Mouse (Mus musculus): ENCODE measurements around the gene Pip4k2b. TPM values are rescaled to one million over a fixed set of nuclear protein-coding genes. Genes with fewer than 3 reads are reported as not detected.
"Not testable (repeated sequence)": the region's sequence is repeated elsewhere in the genome, so short reads cannot be mapped to it uniquely, and the experiment has no call there.

Gene Pip4k2b
- total RNA-seq, 4 experiments from 2014 or later: 97.5 to 127 (median 109) TPM

- no peak for DNase-seq (ENCODE audit: low spot score in 2 of 2)
Observed at GRCm38 (mm10) chr11:97753277-97753676, 8.8 kb upstream of the Pip4k2b start.

GRCm38 (mm10) chr11:97748496-97748895 lies 4.0 kb upstream of the Pip4k2b start:
- no peak for DNase-seq (ENCODE audit: low spot score in 2 of 2)

DNA sequence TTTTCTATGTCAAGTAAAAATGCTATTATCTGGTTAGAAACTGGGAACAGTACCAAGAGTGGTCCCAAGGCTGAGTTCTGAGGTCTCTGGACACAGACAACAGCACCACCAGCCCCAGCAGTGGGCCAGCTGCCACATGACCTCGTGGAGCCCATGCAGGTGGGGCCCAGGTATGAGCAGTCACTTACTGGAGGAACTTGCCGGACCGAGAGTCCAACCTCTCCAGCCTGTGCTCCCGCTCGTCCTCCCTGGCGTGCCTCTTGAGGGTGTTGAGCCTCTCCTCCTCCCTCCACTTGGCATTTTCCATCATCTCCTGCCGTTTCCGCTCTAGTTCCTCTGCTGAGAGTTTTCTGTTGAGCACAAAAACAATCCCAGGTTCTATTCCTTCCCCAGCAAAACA lies 3.3 kb upstream of the Pip4k2b start:
- DNase-seq (ENCODE audit: low spot score in 2 of 2): no peak

DNA sequence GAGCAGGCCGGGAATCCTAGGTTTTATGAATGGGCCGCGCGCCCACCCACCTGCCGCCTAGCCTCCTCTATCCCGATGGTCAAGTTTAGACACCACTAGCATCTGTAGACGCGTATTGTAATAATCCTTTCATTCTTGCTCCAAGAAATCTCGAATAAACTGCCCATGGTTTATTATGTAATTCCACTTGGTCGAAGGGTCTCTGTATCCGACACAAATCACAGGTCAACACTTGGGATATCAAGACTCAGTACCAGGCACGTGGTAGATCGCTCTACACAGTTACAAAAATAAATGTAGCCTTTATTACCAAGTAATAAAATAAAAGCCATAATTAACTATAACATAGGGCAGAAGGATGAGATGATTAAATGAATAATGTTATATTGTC lies 822 bp upstream of the Pip4k2b start:
- DNase-seq (ENCODE audit: low spot score in 2 of 2): no peak

GRCm38 (mm10) chr11:97744718-97745330 lies 320 bp upstream of the Pip4k2b start:
- peak; percentile 98 for DNase-seq (ENCODE audit: low spot score in 2 of 2)

DNA sequence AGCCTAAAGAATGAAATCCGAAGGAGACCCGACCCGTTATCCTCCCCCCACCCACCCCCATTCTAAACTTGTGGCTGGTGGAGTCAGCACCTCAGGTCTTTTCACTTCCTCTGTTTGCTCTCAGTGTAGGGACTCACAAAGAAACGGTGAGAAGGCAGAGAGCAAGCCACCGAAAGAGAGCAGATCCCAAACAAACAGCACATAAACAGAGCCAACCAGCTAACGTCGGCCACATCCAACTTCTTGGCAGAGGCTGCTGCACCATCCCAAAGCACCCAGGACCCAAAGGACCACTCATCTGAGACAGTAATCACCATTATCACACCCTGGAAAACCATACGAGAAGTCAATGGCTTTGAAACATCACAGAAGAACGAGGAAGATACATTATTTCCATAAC lies 1.1 kb downstream of the Pip4k2b start:
- DNase-seq (ENCODE audit: low spot score in 2 of 2): no peak

GRCm38 (mm10) chr11:97742591-97742990 lies 1.9 kb downstream of the Pip4k2b start:
- no peak for DNase-seq (ENCODE audit: low spot score in 2 of 2)

DNA sequence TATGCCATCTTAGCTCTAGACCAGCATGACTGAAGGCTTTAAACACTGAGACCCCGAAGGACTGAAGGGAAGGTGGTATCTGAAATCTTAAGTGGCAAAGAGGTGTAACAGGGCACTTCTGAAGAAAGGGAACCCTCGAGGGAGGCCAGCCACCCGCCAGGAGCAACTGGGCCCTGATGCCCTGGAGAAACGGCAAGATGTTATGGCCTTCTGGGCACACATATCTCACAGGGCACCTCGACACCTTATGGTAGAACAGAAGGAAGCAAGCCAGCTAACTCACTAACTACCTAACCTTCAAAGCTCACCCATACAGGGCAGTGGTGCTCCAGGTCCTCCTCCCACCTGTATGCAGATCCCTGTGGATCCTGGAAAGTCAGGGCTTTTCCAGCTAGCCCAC lies 2.3 kb downstream of the Pip4k2b start:
- DNase-seq (ENCODE audit: low spot score in 2 of 2): no peak

- DNase-seq (ENCODE audit: low spot score in 2 of 2): no peak
Observed at GRCm38 (mm10) chr11:97740190-97740589, 4.3 kb downstream of the Pip4k2b start.

DNA sequence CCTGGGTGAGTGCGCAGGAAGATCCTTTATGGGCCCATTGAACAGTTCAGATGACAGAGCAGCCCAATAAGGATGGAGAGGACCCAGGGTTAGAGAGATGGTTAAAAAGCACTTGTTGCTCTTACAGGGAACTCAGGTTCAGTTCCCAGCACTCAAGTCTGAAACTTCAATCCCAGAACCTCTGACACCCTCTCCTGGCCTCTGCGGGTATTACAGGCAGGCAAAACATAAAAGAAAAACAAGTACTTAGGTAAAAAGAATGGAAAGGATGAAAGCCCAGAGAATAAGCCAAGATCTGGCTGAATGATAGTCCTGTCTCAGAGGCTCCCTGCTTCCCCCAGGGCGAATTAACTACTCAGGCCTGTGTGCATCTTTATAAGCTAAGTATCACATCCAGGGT lies 5.3 kb downstream of the Pip4k2b start:
- no peak for DNase-seq (ENCODE audit: low spot score in 2 of 2)

DNA sequence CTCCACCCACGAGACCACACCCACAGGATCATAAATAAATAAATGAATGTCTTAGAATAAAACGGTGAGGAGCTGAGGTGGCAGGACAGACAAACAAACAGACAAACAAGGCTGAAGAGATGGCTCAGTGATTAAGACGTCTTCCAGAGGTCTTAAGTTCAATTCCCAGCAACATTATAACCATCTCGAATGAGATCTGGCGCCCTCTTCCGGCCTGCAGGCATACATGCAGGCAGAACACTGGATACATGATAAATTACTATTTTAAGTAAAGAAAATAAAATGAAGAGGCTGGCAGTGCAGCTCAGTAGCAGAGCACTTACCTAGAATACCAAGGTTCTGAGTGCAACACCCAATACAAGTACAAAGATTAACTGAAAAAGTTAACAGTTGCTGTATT lies 5.8 kb downstream of the Pip4k2b start:
- DNase-seq (ENCODE audit: low spot score in 2 of 2): no peak

- no peak for DNase-seq (ENCODE audit: low spot score in 2 of 2)
Observed at GRCm38 (mm10) chr11:97737600-97737999, 6.9 kb downstream of the Pip4k2b start.

DNA sequence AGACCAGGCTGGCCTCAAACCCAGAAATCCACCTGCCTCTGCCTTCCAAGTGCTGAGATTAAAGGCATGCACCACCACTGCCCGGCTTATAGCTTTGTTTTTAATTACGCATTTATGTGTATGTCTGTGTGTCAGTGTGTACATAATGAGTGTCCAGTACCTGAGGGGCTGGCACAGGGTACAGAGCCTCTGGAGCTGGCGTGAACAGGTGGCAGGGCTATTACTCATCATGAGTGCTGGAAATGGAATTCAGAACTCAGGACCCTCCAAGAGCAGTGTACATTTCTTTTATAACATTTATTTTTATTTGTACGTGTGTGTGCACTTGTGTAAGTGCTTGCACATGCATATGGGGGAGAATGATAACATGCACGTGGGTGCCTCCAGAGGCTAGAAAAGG lies 7.9 kb downstream of the Pip4k2b start:
- no peak for DNase-seq (ENCODE audit: low spot score in 2 of 2)

GRCm38 (mm10) chr11:97734810-97735209 lies 9.7 kb downstream of the Pip4k2b start:
- DNase-seq (ENCODE audit: low spot score in 2 of 2): not testable (repeated sequence)

DNA sequence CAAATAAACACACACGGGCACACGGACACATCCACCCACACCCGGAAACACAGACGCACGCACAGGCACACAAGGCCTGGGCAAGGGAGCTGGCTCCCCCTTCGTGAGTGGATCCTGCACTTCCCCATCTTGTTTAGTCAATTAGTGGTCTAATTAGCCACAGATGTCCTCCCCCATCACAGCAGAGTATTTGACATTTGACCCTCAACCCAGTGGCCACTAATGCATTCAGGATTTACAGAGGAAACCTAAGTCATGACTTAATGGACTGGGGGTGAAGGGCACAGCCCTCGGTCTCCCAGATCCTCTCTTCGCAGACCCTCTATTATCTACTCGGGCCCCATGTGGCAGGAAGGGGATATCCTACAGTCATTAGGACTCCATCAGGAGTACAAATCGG lies 10.8 kb downstream of the Pip4k2b start:
- DNase-seq (ENCODE audit: low spot score in 2 of 2): no peak

DNA sequence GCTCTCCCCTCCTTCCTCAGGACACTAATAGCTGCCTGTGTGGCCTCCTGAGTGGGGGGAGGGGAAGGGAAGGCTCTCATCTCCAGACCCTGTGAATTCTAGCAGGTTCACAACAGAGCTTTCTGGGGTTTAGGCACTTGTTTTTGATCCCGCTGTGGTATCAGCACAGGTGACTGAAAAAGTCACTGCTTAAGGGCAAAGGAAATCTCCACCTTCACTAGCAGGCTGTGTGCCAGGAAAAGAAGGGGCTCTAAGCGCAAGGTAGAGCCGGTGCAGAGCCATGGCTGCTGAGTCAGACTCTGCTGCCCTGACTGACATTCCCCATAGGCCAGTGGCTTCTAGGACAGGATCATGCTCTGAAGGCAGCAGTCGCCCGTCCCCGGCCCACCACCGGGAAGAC lies 15.8 kb downstream of the Pip4k2b start:
- no peak for DNase-seq (ENCODE audit: low spot score in 2 of 2)

DNA sequence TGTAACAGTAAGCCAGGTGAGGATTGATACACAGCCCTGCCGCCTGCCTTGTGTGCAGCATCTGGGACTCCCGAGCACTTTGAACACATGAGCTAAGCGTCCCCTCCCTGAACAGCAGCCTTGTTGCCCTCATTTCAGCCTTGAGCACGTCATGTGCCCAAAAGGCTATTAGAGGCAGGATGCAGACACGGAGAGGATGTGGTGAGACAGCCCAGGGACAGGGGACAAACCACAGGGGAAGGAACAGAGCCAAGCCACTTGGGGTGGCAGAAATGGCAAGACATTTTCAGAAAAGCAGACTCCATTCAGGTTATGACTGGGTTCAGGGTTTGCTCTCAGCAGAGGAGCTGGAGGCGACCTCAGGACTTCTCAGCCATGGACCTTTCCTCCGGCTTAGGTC lies 16.2 kb downstream of the Pip4k2b start:
- no peak for DNase-seq (ENCODE audit: low spot score in 2 of 2)

GRCm38 (mm10) chr11:97723709-97724108 lies 20.8 kb downstream of the Pip4k2b start:
- no peak for DNase-seq (ENCODE audit: low spot score in 2 of 2)

- DNase-seq (ENCODE audit: low spot score in 2 of 2): no peak
Observed at GRCm38 (mm10) chr11:97721338-97721737, 23.2 kb downstream of the Pip4k2b start.

- DNase-seq (ENCODE audit: low spot score in 2 of 2): no peak
Observed at GRCm38 (mm10) chr11:97719041-97719440, 25.5 kb downstream of the Pip4k2b start.

- no peak for DNase-seq (ENCODE audit: low spot score in 2 of 2)
Observed at GRCm38 (mm10) chr11:97718281-97718860, 26.1 kb downstream of the Pip4k2b start.

DNA sequence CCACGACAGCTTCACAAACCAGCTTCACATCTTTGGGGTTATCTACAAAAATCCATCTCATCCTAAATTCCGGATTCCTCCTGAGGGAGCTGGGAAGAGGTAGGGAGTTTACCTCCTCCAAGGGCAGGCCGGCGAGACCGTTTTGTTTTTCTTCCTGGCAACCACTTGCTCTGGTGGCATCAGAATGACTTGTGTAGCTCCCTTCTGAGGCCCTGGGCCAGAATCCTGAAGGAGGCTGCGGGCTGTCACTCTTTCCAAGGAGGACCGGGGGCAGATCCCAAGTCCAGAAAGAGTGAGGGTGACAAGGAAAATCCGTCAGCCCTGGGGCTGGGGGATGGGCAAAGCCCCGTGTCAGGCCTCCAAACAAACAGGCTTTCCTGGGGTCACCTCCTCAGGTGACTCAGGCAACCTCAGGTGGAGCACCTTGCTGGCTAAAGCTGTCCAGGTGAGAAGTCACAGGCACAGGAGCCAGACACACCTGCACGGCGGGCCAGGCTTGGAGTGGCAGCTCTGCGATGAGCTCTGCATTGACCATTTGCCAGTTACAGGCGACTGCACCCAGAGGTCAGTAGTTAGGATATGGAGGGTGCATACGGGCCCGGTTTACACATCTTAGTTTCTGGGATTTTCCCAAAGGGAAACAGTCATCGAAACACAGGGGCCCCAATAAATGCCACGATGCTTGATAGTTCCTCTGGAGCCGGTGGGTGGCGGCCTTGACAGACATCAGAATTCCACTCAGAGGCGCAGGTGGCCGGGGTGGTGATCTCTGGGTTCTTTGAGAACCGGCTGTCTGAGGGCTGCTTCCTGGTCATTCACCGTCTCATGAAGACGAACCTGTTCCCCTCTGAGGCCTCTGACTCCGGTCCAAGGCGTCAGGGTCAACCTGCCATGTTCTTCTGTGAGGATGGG lies 26.9 kb downstream of the Pip4k2b start:
- DNase-seq (ENCODE audit: low spot score in 2 of 2): no peak

GRCm38 (mm10) chr11:97716021-97716420 lies 28.5 kb downstream of the Pip4k2b start:
- DNase-seq (ENCODE audit: low spot score in 2 of 2): no peak

Measured in layer of hippocampus, adult 8-10 months (tissue).